Mouse (Mus musculus): ENCODE data around the gene Sardh.

Sardh gene

GRCm38 (mm10) chr2:27166999-27167398 is 81.1 kb downstream of the Sardh start:
- DNase-seq (ENCODE audit: low read depth, low spot score): no peak

DNA sequence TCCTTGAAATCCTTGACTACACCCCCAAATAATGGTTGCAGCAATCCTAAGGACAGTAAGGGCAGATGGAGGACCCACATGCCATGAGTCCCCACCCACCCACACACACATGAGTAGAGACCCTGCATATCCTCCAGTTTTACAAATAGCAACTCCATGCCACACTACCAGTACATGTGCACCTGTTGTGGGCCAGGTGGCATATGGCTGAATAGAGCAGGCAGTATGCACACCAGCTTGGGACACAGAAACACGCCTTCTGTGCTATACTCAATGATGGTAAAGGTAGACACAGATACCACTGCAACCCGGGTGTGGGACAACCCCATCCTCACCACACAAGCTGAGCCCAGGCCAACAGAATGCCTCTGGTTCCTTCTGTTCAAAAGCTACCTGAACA is 82.1 kb downstream of the Sardh start:
- DNase-seq (ENCODE audit: low read depth, low spot score): no peak

GRCm38 (mm10) chr2:27164796-27165590 is 83.1 kb downstream of the Sardh start, which contains the start of gene Dbh:
Dbh (plus strand) TSS chr2:27165233.
- DNase-seq (ENCODE audit: low read depth, low spot score): peak; percentile 68

GRCm38 (mm10) chr2:27163851-27164250 is 84.3 kb downstream of the Sardh start:
- peak; percentile 86 for DNase-seq (ENCODE audit: low read depth, low spot score)

DNA sequence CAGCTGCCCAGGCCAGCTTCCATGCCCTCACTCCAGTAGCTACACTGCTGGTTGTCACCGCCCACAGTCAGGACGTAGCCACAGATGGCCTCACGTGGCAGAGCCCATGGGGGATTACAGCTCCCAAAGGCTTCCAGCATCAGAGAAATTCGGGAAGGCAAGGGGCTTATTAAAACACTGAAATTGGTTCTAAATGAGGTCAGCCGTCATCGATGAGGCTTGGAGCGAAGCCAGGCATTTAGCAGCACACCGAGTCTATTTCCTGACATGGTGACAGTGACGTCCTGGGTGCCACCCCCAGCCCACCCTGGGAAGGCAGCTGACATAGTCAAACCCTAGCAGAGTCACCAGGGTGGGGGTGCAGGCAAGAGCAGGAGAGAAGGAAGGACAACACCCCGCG is 85.5 kb downstream of the Sardh start:
- no peak for DNase-seq (ENCODE audit: low read depth, low spot score)

- DNase-seq (ENCODE audit: low read depth, low spot score): no peak
Measured at GRCm38 (mm10) chr2:27161526-27161925, 86.6 kb downstream of the Sardh start.

DNA sequence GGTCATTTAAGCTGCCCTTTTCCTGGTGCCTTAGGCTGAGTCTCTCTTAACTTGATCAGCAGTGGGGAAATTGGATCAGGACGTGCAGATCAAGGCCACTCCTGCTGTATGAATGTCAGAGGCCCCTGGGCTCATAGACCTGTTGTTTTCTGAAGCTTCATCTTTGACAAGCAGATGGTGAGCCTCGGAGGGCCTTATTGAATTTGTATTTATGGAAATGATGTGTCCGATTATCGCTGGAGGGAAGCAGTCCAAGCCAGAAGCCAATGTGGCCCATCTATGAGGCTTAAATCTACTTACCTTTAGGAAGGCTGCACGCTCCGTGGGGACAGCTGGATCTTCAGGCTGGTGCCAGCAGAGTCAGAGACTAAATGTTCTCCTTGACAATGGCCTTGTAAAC is 91.5 kb downstream of the Sardh start:
- no peak for DNase-seq (ENCODE audit: low read depth, low spot score)

GRCm38 (mm10) chr2:27154466-27155185 is 93.5 kb downstream of the Sardh start:
- no peak for DNase-seq (ENCODE audit: low read depth, low spot score)

DNA sequence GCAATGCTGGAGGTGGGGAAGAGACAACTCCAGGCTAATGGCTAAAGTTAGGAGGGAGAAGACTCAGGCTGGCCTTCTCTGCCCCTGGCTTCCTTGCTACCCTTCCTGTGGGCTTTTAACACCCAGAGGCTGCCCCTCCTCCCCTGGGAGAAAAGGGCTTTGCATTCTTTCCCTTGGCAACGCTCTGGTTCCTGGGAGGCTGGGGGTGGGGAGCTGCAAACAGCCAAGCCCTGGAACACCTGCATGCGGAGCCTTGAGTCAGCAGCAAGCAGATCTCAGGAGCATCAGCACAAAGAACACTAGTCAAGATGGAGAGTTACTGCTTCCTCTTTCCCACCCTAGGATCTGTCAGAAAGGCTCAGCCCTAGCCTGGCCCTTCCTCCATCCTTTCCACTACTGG is 98.7 kb downstream of the Sardh start:
- no peak for DNase-seq (ENCODE audit: low read depth, low spot score)

- no peak for DNase-seq (ENCODE audit: low read depth, low spot score)
Measured at GRCm38 (mm10) chr2:27146840-27147239, 101.3 kb downstream of the Sardh start.

DNA sequence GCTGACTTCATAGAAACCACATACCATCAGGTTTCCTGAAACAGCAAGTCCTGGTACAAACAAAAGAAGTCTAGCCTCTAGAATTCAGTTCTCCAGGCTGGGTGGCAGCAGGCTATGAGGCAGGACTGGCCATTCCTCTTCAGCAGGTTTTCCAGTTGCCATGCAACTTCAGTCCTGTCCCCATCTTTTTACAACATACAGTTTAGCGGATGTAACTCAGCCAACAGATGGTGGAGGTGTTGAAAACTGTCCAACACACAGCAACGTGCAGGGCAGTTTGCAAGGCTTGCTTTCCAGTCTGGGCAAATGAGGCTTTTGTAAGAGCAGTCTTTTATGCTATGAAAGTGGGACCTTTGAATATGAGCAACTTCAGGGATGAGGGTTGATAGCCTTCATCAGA is 103.2 kb downstream of the Sardh start:
- no peak for DNase-seq (ENCODE audit: low read depth, low spot score)

DNA sequence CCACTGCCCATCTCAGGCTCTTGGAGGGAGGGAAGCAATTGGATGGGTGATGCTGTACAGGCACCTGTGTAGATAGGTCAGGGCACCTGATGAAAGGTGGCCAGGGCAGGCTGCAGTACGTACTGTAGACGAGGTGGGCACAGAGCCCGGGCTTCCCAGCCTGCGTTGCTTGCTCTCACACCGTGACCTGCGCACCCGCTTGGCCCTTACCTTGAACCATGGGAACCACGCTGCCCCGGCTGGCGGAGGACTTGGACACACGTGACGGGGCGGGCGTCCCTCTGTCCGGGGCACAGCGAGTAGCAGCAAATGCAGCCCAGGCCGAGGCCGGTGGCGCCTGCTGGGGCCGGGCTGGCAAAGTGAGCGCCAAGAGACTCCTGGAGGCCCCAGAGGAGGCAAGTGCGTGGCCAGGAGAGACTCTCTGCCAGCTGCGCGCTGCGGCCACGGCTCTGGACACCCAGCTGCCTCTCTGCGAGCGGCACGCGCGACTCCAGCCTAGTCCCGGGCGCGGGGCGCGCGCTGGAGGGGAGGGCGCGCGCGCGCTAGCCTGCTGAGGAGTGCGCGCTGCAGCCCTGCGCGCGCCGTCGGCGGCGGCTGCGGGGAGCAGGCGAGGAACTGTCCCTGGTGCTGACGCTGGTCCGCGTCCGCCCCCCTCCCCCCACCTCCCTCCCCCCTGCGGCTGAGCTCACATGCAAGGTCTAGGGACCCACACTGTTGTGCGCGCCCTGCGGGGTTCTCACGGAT is 106.0 kb downstream of the Sardh start, which contains the start of gene Fam163b:
Gene Fam163b, minus strand, starts transcription at position 542 of the 744 bp plus-strand sequence.
- DNase-seq (ENCODE audit: low read depth, low spot score): no peak
